Mouse (Mus musculus) common myeloid progenitor, adult 5-6 weeks (primary cell): Measurements from ENCODE around the gene Ilkap. TPM values are rescaled to one million over a fixed set of nuclear protein-coding genes. Genes with fewer than 3 reads are reported as not detected.

Source experiments
- ATAC-seq: replicated peaks from 2 replicates; pipeline ENCODE4 v1.8.0; 2016; ENCODE audit warnings: low read depth, mild to moderate bottlenecking, moderate TSS enrichment, inconsistent platforms; ENCODE audit not compliant: poor library complexity, severe bottlenecking
- total RNA-seq: library from RNA; stranded (forward); fragments of 200-1000, 187-1606 nt; gene quantifications from 2 replicates; pipeline ENCODE4 v1.2.3, GENCODE M21; 2017

The Ilkap gene
- total RNA-seq, 1 experiment from 2014 or later = 123 TPM

- ATAC-seq = no peak
Measured at GRCm38 (mm10) chr1:91365816-91366214, 32.8 kb downstream of the Ilkap start.

- no peak for ATAC-seq
Measured at GRCm38 (mm10) chr1:91364822-91365644, 33.6 kb downstream of the Ilkap start.

GRCm38 (mm10) chr1:91362113-91362512 lies 36.5 kb downstream of the Ilkap start:
- no peak for ATAC-seq

- ATAC-seq = no peak
Measured at GRCm38 (mm10) chr1:91356105-91356504, 42.5 kb downstream of the Ilkap start.

- ATAC-seq = no peak
Measured at GRCm38 (mm10) chr1:91352277-91352676, 46.3 kb downstream of the Ilkap start.

GRCm38 (mm10) chr1:91351249-91351648 lies 47.4 kb downstream of the Ilkap start:
- ATAC-seq = no peak

GRCm38 (mm10) chr1:91350841-91351240 lies 47.8 kb downstream of the Ilkap start, which contains the start of gene Klhl30:
Klhl30 (plus strand) TSS chr1:91351016.
- no peak for ATAC-seq

GRCm38 (mm10) chr1:91346892-91347291 lies 51.7 kb downstream of the Ilkap start:
- ATAC-seq = peak; percentile 89

GRCm38 (mm10) chr1:91344921-91345685 lies 53.5 kb downstream of the Ilkap start:
- ATAC-seq = no peak; the same call in 1 of the 2 replicates

GRCm38 (mm10) chr1:91344001-91344400 lies 54.6 kb downstream of the Ilkap start:
- ATAC-seq = no peak

- no peak for ATAC-seq
Measured at GRCm38 (mm10) chr1:91337355-91337754, 61.3 kb downstream of the Ilkap start.

- ATAC-seq = no peak
Measured at GRCm38 (mm10) chr1:91333582-91333981, 65.0 kb downstream of the Ilkap start.

GRCm38 (mm10) chr1:91332102-91332501 lies 66.5 kb downstream of the Ilkap start:
- no peak for ATAC-seq

- no peak for ATAC-seq
Measured at GRCm38 (mm10) chr1:91325488-91326042, 73.0 kb downstream of the Ilkap start.

GRCm38 (mm10) chr1:91324646-91325045 lies 74.0 kb downstream of the Ilkap start:
- no peak for ATAC-seq

Other genes starting within 250 kb of the Ilkap start
- 89.1 and 108 TPM in 2 replicates for gene Ramp1, start 219.0 kb downstream of the Ilkap start, total RNA-seq
- gene Ube2f, start 148.5 kb downstream of the Ilkap start, total RNA-seq = 35.2 and 44.8 TPM in 2 replicates
- 19.9 and 23.2 TPM in 2 replicates for gene Scly, start 100.5 kb downstream of the Ilkap start, total RNA-seq
- gene Espnl, start 76.7 kb downstream of the Ilkap start, total RNA-seq = 0.14 TPM in 1 of 2 replicates, not detected in the other
- gene Klhl30, start 47.8 kb downstream of the Ilkap start, total RNA-seq = 0.05 TPM in 1 of 2 replicates, not detected in the other
- gene Erfe, start 32.4 kb downstream of the Ilkap start, total RNA-seq = 0.58 and 0.73 TPM in 2 replicates
- 22.9 and 31.3 TPM in 2 replicates for gene Hes6, start 15.2 kb upstream of the Ilkap start, total RNA-seq
- 5.3 and 6.4 TPM in 2 replicates for gene Per2, start 60.5 kb upstream of the Ilkap start, total RNA-seq
- gene Traf3ip1, start 95.8 kb upstream of the Ilkap start, total RNA-seq = 4.0 and 5.2 TPM in 2 replicates
- 14.7 and 15.2 TPM in 2 replicates for gene Asb1, start 141.7 kb upstream of the Ilkap start, total RNA-seq